Mouse (Mus musculus): ENCODE results near the gene Rgs7bp.

Gene Rgs7bp

GRCm38 (mm10) chr13:105002831-105003157 is 51.9 kb downstream of the Rgs7bp start:
- DNase-seq (ENCODE audit: low spot score), result no peak

GRCm38 (mm10) chr13:105002132-105002830 is 52.4 kb downstream of the Rgs7bp start:
- no peak for DNase-seq (ENCODE audit: low spot score)

GRCm38 (mm10) chr13:105001714-105002113 is 53.0 kb downstream of the Rgs7bp start:
- DNase-seq (ENCODE audit: low spot score), result no peak

- no peak for DNase-seq (ENCODE audit: low spot score)
Measured at GRCm38 (mm10) chr13:104988811-104989258, 65.9 kb downstream of the Rgs7bp start.

GRCm38 (mm10) chr13:104988009-104988540 is 66.7 kb downstream of the Rgs7bp start:
- no peak for DNase-seq (ENCODE audit: low spot score)

- no peak for DNase-seq (ENCODE audit: low spot score)
Measured at GRCm38 (mm10) chr13:104985691-104986090, 69.0 kb downstream of the Rgs7bp start.

GRCm38 (mm10) chr13:104983989-104984388 is 70.7 kb downstream of the Rgs7bp start:
- no peak for DNase-seq (ENCODE audit: low spot score)

GRCm38 (mm10) chr13:104982781-104983353 is 71.9 kb downstream of the Rgs7bp start:
- DNase-seq (ENCODE audit: low spot score), result no peak

GRCm38 (mm10) chr13:104978176-104978575 is 76.6 kb downstream of the Rgs7bp start:
- no peak for DNase-seq (ENCODE audit: low spot score)

GRCm38 (mm10) chr13:104967486-104967885 is 87.2 kb downstream of the Rgs7bp start:
- no peak for DNase-seq (ENCODE audit: low spot score)

- no peak for DNase-seq (ENCODE audit: low spot score)
Measured at GRCm38 (mm10) chr13:104963716-104964115, 91.0 kb downstream of the Rgs7bp start.

GRCm38 (mm10) chr13:104962716-104963411 is 91.9 kb downstream of the Rgs7bp start:
- DNase-seq (ENCODE audit: low spot score), result no peak

- no peak for DNase-seq (ENCODE audit: low spot score)
Measured at GRCm38 (mm10) chr13:104962166-104962565, 92.6 kb downstream of the Rgs7bp start.

GRCm38 (mm10) chr13:104960951-104961715 is 93.6 kb downstream of the Rgs7bp start:
- no peak for DNase-seq (ENCODE audit: low spot score)

GRCm38 (mm10) chr13:104960206-104960928 is 94.4 kb downstream of the Rgs7bp start:
- DNase-seq (ENCODE audit: low spot score), result no peak

GRCm38 (mm10) chr13:104959733-104960132 is 95.0 kb downstream of the Rgs7bp start:
- DNase-seq (ENCODE audit: low spot score), result no peak

- peak; percentile 94 for DNase-seq (ENCODE audit: low spot score)
Measured at GRCm38 (mm10) chr13:104947958-104948357, 106.8 kb downstream of the Rgs7bp start.

- DNase-seq (ENCODE audit: low spot score), result no peak
Measured at GRCm38 (mm10) chr13:104940483-104940882, 114.2 kb downstream of the Rgs7bp start.

- peak; percentile 82 for DNase-seq (ENCODE audit: low spot score)
Measured at GRCm38 (mm10) chr13:104939856-104940255, 114.9 kb downstream of the Rgs7bp start.

GRCm38 (mm10) chr13:104938966-104939593 is 115.7 kb downstream of the Rgs7bp start:
- DNase-seq (ENCODE audit: low spot score), result no peak

- DNase-seq (ENCODE audit: low spot score), result no peak
Measured at GRCm38 (mm10) chr13:104937759-104938158, 117.0 kb downstream of the Rgs7bp start.
